Mouse (Mus musculus): ENCODE data around the gene Usp25.

Usp25 gene

GRCm38 (mm10) chr16:77140651-77141050 lies 127.1 kb downstream of the Usp25 start:
- DNase-seq (ENCODE audit: low read depth, low spot score) = no peak

GRCm38 (mm10) chr16:77146801-77147200 lies 133.3 kb downstream of the Usp25 start:
- no peak for DNase-seq (ENCODE audit: low read depth, low spot score)

- DNase-seq (ENCODE audit: low read depth, low spot score) = no peak
Measured at GRCm38 (mm10) chr16:77150338-77150737, 136.8 kb downstream of the Usp25 start.

- no peak for DNase-seq (ENCODE audit: low read depth, low spot score)
Measured at GRCm38 (mm10) chr16:77150884-77151283, 137.4 kb downstream of the Usp25 start.

GRCm38 (mm10) chr16:77152288-77152687 lies 138.8 kb downstream of the Usp25 start:
- peak; percentile 71 for DNase-seq (ENCODE audit: low read depth, low spot score)

GRCm38 (mm10) chr16:77153216-77153715 lies 139.8 kb downstream of the Usp25 start:
- DNase-seq (ENCODE audit: low read depth, low spot score) = no peak

- no peak for DNase-seq (ENCODE audit: low read depth, low spot score)
Measured at GRCm38 (mm10) chr16:77153815-77154214, 140.3 kb downstream of the Usp25 start.

- no peak for DNase-seq (ENCODE audit: low read depth, low spot score)
Measured at GRCm38 (mm10) chr16:77154831-77155230, 141.3 kb downstream of the Usp25 start.
